10 mouse cellular contexts compared by ENCODE assay signal in genomic region chr10:70246076-70246475, GRCm38 (mm10). TPM values are rescaled to one million over a fixed set of nuclear protein-coding genes. Genes with fewer than 3 reads are reported as not detected.
A peak's percentile ranks its signal among the peaks of the same experiment; 100 is the strongest.
DNase-seq lines count a peak whose midpoint lies in the region; ATAC-seq and TF ChIP-seq lines count a peak whose summit lies in the region.
"Had no signal": no experiment of that assay in that cellular context is flagged by ENCODE, and none has a peak within 500 bp of the region (broad histone marks: within the 10 kb centered on the region; RNA-seq: fewer than 3 reads in every experiment).

No protein-coding gene starts in this region.

- TF ChIP-seq CTCF in kidney, postnatal 0 days (IDR thresholded peaks at IDR 0.05; ENCODE audit: low read depth) = no peak
- no peak for TF ChIP-seq CTCF in midbrain, postnatal 0 days (IDR thresholded peaks at IDR 0.05)

- H3K4me1 ChIP-seq in heart, embryonic 15.5 days (replicated peaks) = peaks cover 16% of the 10 kb centered on the region
- no peaks in the 10 kb centered on the region for H3K4me1 ChIP-seq in forebrain, embryonic 14.5 days (ENCODE audit: control insufficient read depth, insufficient read depth, low read length)
- H3K4me1 ChIP-seq in kidney, postnatal 0 days (replicated peaks; ENCODE audit: insufficient read depth, low read length) = peaks cover 17% of the 10 kb centered on the region; the same call in 1 of the 2 replicates
- no peaks in the 10 kb centered on the region for H3K4me1 ChIP-seq in midbrain, postnatal 0 days (ENCODE audit: insufficient read depth, low read length)

- peak overlapping the region; percentile 65 for H3K4me3 ChIP-seq in heart, embryonic 15.5 days
- peak overlapping the region; percentile 65; the same call in 1 of the 2 replicates for H3K4me3 ChIP-seq in forebrain, embryonic 14.5 days (ENCODE audit: low read depth, low read length)
- H3K4me3 ChIP-seq in kidney, postnatal 0 days (replicated peaks; ENCODE audit: low read depth, low read length) = peak overlapping the region; percentile 64
- H3K4me3 ChIP-seq in midbrain, postnatal 0 days (ENCODE audit: low read depth, low read length) = peak overlapping the region; percentile 71; the same call in 1 of the 2 replicates

- no peak overlapping the region for H3K27ac ChIP-seq in heart, embryonic 15.5 days
- H3K27ac ChIP-seq in forebrain, embryonic 14.5 days (ENCODE audit: low read depth, low read length) = no peak overlapping the region
- H3K27ac ChIP-seq in kidney, postnatal 0 days = no peak overlapping the region
- no peak overlapping the region for H3K27ac ChIP-seq in midbrain, postnatal 0 days (ENCODE audit: low read depth, low read length)

- H3K9ac ChIP-seq in heart, embryonic 15.5 days = no peak overlapping the region
- no peak overlapping the region for H3K9ac ChIP-seq in forebrain, embryonic 14.5 days (ENCODE audit: low read length)
- H3K9ac ChIP-seq in kidney, postnatal 0 days (ENCODE audit: low read depth, low read length) = peak overlapping the region; percentile 69; the same call in 1 of the 2 replicates
- H3K9ac ChIP-seq in midbrain, postnatal 0 days (replicated peaks; ENCODE audit: low read length, poor library complexity, severe bottlenecking) = no peak overlapping the region

- H3K4me2 ChIP-seq in heart, embryonic 15.5 days = peak overlapping the region; percentile 95
- peak overlapping the region; percentile 96 for H3K4me2 ChIP-seq in forebrain, embryonic 14.5 days (ENCODE audit: low read length)
- H3K4me2 ChIP-seq in kidney, postnatal 0 days (ENCODE audit: low read length) = peak overlapping the region; percentile 96
- peak overlapping the region; percentile 98 for H3K4me2 ChIP-seq in midbrain, postnatal 0 days (ENCODE audit: low read depth, low read length, poor library complexity, severe bottlenecking)

- 44% methylated on average over 9 of the region's 9 CpGs for WGBS in heart, embryonic 15.5 days
- WGBS in forebrain, embryonic 14.5 days = 39% methylated on average over 9 of the region's 9 CpGs
- WGBS in kidney, postnatal 0 days = 30% methylated on average over 9 of the region's 9 CpGs
- 44% methylated on average over 9 of the region's 9 CpGs for WGBS in midbrain, postnatal 0 days

- DNase-seq in heart, adult 8-10 months (ENCODE audit: low spot score) = no peak
- DNase-seq in forebrain, embryonic 14.5 days (ENCODE audit: low spot score) = no peak
- peak; percentile 33 for DNase-seq in kidney, postnatal 0 days (ENCODE audit: low spot score)
- no peak for DNase-seq in midbrain, postnatal 0 days (ENCODE audit: low spot score)
- no peak for DNase-seq in right cerebral cortex, adult 2 months (ENCODE audit: low spot score in 2 of 2)
- no peak for DNase-seq in adipocyte (ENCODE audit: low spot score)
- DNase-seq: cerebellum, adult 9-10 months had no signal

- H3K27me3 ChIP-seq in heart, embryonic 15.5 days = peaks cover 18% of the 10 kb centered on the region
- H3K27me3 ChIP-seq in forebrain, embryonic 14.5 days (replicated peaks; ENCODE audit: control insufficient read depth, insufficient read depth, low read length) = peaks cover 25% of the 10 kb centered on the region
- H3K27me3 ChIP-seq in kidney, postnatal 0 days (ENCODE audit: insufficient read depth, low read length) = no peaks in the 10 kb centered on the region
- peaks cover 9% of the 10 kb centered on the region; the same call in 1 of the 2 replicates for H3K27me3 ChIP-seq in midbrain, postnatal 0 days (ENCODE audit: insufficient read depth, low read length)

- no peak for ATAC-seq in heart, embryonic 15.5 days (replicated peaks; ENCODE audit: insufficient number of reproducible peaks, insufficient read depth, low FRiP score, low read depth)
- no peak for ATAC-seq in forebrain, embryonic 14.5 days
- ATAC-seq in kidney, postnatal 0 days (replicated peaks; ENCODE audit: low FRiP score, low read depth) = no peak
- ATAC-seq in midbrain, postnatal 0 days (ENCODE audit: low FRiP score) = no peak
- no peak for ATAC-seq in monocyte, adult 5-6 weeks (replicated peaks; ENCODE audit: insufficient number of reproducible peaks, low FRiP score, low TSS enrichment, poor library complexity, severe bottlenecking)

- H3K36me3 ChIP-seq in heart, embryonic 15.5 days = no peaks in the 10 kb centered on the region
- H3K36me3 ChIP-seq in forebrain, embryonic 14.5 days (ENCODE audit: control insufficient read depth, insufficient read depth, low read length) = no peaks in the 10 kb centered on the region
- H3K36me3 ChIP-seq in kidney, postnatal 0 days (ENCODE audit: insufficient read depth, low read length) = no peaks in the 10 kb centered on the region
- no peaks in the 10 kb centered on the region for H3K36me3 ChIP-seq in midbrain, postnatal 0 days (ENCODE audit: insufficient read depth, low read length)

- H3K9me3 ChIP-seq in heart, embryonic 15.5 days (replicated peaks) = no peaks in the 10 kb centered on the region
- no peaks in the 10 kb centered on the region for H3K9me3 ChIP-seq in forebrain, embryonic 14.5 days (replicated peaks; ENCODE audit: control insufficient read depth, low read length)
- H3K9me3 ChIP-seq in kidney, postnatal 0 days (replicated peaks; ENCODE audit: low read length) = no peaks in the 10 kb centered on the region
- no peaks in the 10 kb centered on the region for H3K9me3 ChIP-seq in midbrain, postnatal 0 days (ENCODE audit: low read length)

RNA-seq across cellular contexts. Expression of gene Slc16a9, which starts 1.2 kb away (rescaled TPM):
- 0.96 and 1.9 TPM in 2 replicates for polyA plus RNA-seq in heart, embryonic 15.5 days (2015; fragmentation: Nextera tagmentation; extraction: Ambion mirVana)
- 1 to 10 TPM; 2.3 to 4.3 (median 3.8) TPM for total RNA-seq in heart, adult 8-10 months (2022)
- 1.4 and 1.8 TPM in 2 replicates for polyA plus RNA-seq in forebrain, embryonic 14.5 days (2014; fragmentation: Nextera tagmentation; extraction: Ambion mirVana)
- 6.7 and 7.5 TPM in 2 replicates for polyA plus RNA-seq in kidney, postnatal 0 days (2015; fragmentation: Nextera tagmentation; extraction: Ambion mirVana)
- 8.9 and 13.0 TPM in 2 replicates for total RNA-seq in midbrain, postnatal 0 days (2014; rRNA removed)
- polyA plus RNA-seq in midbrain, postnatal 0 days (2015; fragmentation: Nextera tagmentation; extraction: Ambion mirVana) = 3.7 and 4.2 TPM in 2 replicates
- total RNA-seq in monocyte, adult 5-6 weeks (2017) = not detected in 3 replicates
- total RNA-seq: megakaryocyte-erythroid progenitor cell, adult 5-6 weeks had no signal

RNA-seq across cellular contexts. Expression of gene Mrln, which starts 41.6 kb away (rescaled TPM):
- polyA plus RNA-seq in heart, embryonic 15.5 days (2015; fragmentation: Nextera tagmentation; extraction: Ambion mirVana) = 0.76 and 0.98 TPM in 2 replicates
- total RNA-seq in heart, adult 8-10 months (2022) = 1 to 10 TPM; 1.9 to 4.2 (median 3.0) TPM
- 0.83 TPM in 1 of 2 replicates, not detected in the other for polyA plus RNA-seq in forebrain, embryonic 14.5 days (2014; fragmentation: Nextera tagmentation; extraction: Ambion mirVana)
- 6.0 and 9.8 TPM in 2 replicates for polyA plus RNA-seq in kidney, postnatal 0 days (2015; fragmentation: Nextera tagmentation; extraction: Ambion mirVana)
- total RNA-seq in midbrain, postnatal 0 days (2014; rRNA removed) = 1.9 TPM in 1 of 2 replicates, not detected in the other
- 1.3 and 1.5 TPM in 2 replicates for polyA plus RNA-seq in midbrain, postnatal 0 days (2015; fragmentation: Nextera tagmentation; extraction: Ambion mirVana)
- not detected in 3 replicates for total RNA-seq in monocyte, adult 5-6 weeks (2017)
- total RNA-seq: megakaryocyte-erythroid progenitor cell, adult 5-6 weeks had no signal
